Mouse (Mus musculus) kidney, embryonic 16.5 days (tissue): ENCODE measurements around the gene Sptssa. TPM values are rescaled to one million over a fixed set of nuclear protein-coding genes. Genes with fewer than 3 reads are reported as not detected.
"Not testable (repeated sequence)": the region's sequence is repeated elsewhere in the genome, so short reads cannot be mapped to it uniquely, and the experiment has no call there.

Experiments used
- ATAC-seq: fragments of 200-750 bp; cut with Nextera tagmentation; 2 replicates; pipeline ENCODE4 v1.8.0; 2017; ENCODE audit warnings: moderate TSS enrichment; ENCODE audit not compliant: low FRiP score, low TSS enrichment
- H3K27ac ChIP-seq: fragments of 300-500 bp; sonication (generic); 2 replicates; pipeline ENCODE4 v1.5.1; 2014; ENCODE audit warnings: low read length
- H3K27me3 ChIP-seq: fragments of 300-500 bp; sonication (generic); 2 replicates; pipeline ENCODE4 v1.6.1; 2014; ENCODE audit warnings: low read length, control low read depth, mixed read lengths; ENCODE audit not compliant: insufficient read depth
- H3K36me3 ChIP-seq: fragments of 300-500 bp; sonication (generic); 2 replicates; pipeline ENCODE4 v1.6.1; 2014; ENCODE audit warnings: low read length, control low read depth, mixed read lengths; ENCODE audit not compliant: insufficient read depth
- H3K4me1 ChIP-seq: fragments of 300-500 bp; sonication (generic); 2 replicates; pipeline ENCODE4 v1.6.1; 2014; ENCODE audit warnings: low read length, control low read depth, mixed read lengths; ENCODE audit not compliant: insufficient read depth
- H3K4me2 ChIP-seq: fragments of 300-500 bp; sonication (generic); replicated peaks from 2 replicates; pipeline ENCODE4 v1.6.1; 2014; ENCODE audit warnings: low read depth, low read length
- H3K4me3 ChIP-seq: fragments of 300-500 bp; sonication (generic); 2 replicates; pipeline ENCODE4 v1.5.1; 2014; ENCODE audit warnings: mild to moderate bottlenecking, low read length
- H3K9ac ChIP-seq: fragments of 300-500 bp; sonication (generic); replicated peaks from 2 replicates; pipeline ENCODE4 v1.6.1; 2014; ENCODE audit warnings: low read length
- H3K9me3 ChIP-seq: fragments of 300-500 bp; sonication (generic); 2 replicates; pipeline ENCODE4 v1.6.1; 2016; ENCODE audit warnings: low read length, control low read depth
- WGBS: fragments of 180-500 bp; shearing (Covaris S2); extraction: QIAGEN DNeasy Blood & Tissue Kit; methylation state at CpG from one replicate; pipeline ENCODE4 v1.1.7; 2014; 5-methylcytosine and 5-hydroxymethylcytosine counted together
- polyA plus RNA-seq: library from polyadenylated mRNA; unstranded; fragments of >200 nt; fragmentation: Nextera tagmentation; extraction: Ambion mirVana; gene quantifications from 2 replicates; pipeline ENCODE4 v1.2.1, GENCODE M21; 2015

Sptssa gene
- polyA plus RNA-seq, 1 experiment from 2014 or later = 212 TPM

DNA sequence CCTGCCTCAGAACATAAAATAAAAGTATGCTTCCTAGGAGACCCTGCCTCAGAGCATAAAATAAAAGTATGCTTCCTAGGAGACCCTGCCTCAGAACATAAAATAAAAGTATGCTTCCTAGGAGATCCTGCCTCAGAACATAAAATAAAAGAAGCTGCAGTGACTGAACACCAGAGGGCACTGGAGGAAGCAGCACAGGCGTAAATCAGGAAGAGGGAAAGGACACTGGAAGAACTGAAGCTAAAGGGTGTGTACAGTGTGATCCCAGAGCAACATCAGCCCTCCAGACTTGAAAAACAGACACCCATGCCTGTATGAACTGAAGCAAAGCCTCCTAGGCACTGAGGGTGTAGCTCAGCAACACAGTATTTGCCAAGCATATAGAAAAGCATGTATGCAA is 26.8 kb upstream of the Sptssa start:
- Histone ChIP-seq H3K27ac (no peak overlapping the region), H3K4me2 (no peak overlapping the region), H3K9ac (no peak overlapping the region), H3K36me3 (peaks cover 16% of the 10 kb centered on the region), H3K4me1 (no peaks in the 10 kb centered on the region), H3K27me3 (no peaks in the 10 kb centered on the region), H3K9me3 (no peaks in the 10 kb centered on the region), H3K4me3 (no peak overlapping the region)
- 17% methylated on average over 1 of the region's 1 CpGs for WGBS
- no peak for ATAC-seq

DNA sequence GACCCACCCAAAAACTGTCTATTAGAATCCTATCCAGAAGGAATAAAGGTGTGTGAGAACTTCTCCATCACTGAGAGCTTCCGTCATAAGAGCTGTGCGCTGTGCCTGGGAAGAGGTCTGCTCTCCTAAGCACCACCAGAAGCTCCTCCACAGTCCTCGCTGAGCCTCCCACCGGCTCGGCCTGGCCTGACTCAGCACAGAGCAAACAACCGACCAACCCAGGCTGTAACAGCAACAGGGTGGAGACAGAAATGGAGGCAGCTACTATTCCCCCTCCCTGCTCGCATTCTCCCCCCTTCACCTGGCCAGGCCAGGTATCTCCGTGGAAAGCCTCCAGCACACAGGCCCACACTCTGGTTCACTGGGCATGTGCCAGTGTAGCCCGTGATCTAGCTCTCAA is 20.3 kb upstream of the Sptssa start:
- Histone ChIP-seq H3K36me3 (peaks cover 44% of the 10 kb centered on the region), H3K9ac (no peak overlapping the region), H3K9me3 (no peaks in the 10 kb centered on the region), H3K27me3 (no peaks in the 10 kb centered on the region), H3K27ac (no peak overlapping the region), H3K4me2 (no peak overlapping the region), H3K4me3 (no peak overlapping the region), H3K4me1 (no peaks in the 10 kb centered on the region)
- no peak for ATAC-seq
- 92% methylated on average over 9 of the region's 9 CpGs for WGBS

DNA sequence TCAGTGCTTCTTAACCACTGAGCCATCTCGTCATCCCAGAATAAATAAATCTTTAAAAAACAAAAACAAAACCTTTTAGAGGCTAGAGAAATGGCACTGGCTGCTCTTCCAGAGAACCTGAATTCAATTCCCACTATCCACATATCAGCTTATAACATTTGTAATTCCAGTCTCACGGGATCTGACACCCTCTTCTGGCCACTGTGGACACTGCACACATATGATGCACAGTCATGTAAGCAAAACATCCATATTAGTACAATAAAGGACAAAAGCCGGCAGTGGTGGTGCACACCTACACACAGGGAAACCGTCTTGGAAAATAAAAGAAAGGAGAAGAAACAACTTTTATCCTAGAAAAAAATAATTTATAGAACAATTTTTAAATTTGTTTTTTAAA is 19.0 kb upstream of the Sptssa start:
- H3K27ac ChIP-seq = no peak overlapping the region
- no peaks in the 10 kb centered on the region for H3K27me3 ChIP-seq
- H3K36me3 ChIP-seq = peaks cover 44% of the 10 kb centered on the region
- no peak for ATAC-seq
- no peak overlapping the region for H3K9ac ChIP-seq
- no peaks in the 10 kb centered on the region for H3K9me3 ChIP-seq
- no peak overlapping the region for H3K4me2 ChIP-seq
- no peak overlapping the region for H3K4me3 ChIP-seq
- no peaks in the 10 kb centered on the region for H3K4me1 ChIP-seq
- WGBS = 98% methylated on average over 4 of the region's 4 CpGs

DNA sequence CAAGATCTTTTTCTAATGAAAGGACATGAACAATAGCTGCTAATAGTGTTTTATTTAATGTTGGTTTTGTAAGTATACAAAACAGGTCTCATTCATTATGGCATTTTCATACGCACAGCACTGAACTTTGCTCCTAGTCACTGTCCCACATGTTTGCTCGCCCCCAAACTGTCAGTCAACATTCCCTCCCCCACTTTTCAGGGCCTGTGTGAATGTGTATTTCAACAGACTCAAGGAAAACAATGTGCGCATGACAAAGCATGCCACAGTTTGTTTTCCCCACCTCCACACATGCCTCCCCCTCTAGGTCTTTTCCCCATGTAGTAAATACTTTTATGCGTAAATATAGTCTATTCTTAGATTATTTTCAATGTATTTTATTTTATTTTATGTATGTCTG is 14.9 kb upstream of the Sptssa start:
- H3K27ac ChIP-seq = no peak overlapping the region
- 0 out of 2 replicates have a peak, but pooled peaks cover 3% of the 10 kb centered on the region for H3K4me1 ChIP-seq
- no peak overlapping the region for H3K9ac ChIP-seq
- WGBS = 76% methylated on average over 4 of the region's 4 CpGs
- no peaks in the 10 kb centered on the region for H3K9me3 ChIP-seq
- H3K4me2 ChIP-seq = no peak overlapping the region
- no peaks in the 10 kb centered on the region for H3K27me3 ChIP-seq
- no peak overlapping the region for H3K4me3 ChIP-seq
- ATAC-seq = no peak
- peaks cover 26% of the 10 kb centered on the region for H3K36me3 ChIP-seq

DNA sequence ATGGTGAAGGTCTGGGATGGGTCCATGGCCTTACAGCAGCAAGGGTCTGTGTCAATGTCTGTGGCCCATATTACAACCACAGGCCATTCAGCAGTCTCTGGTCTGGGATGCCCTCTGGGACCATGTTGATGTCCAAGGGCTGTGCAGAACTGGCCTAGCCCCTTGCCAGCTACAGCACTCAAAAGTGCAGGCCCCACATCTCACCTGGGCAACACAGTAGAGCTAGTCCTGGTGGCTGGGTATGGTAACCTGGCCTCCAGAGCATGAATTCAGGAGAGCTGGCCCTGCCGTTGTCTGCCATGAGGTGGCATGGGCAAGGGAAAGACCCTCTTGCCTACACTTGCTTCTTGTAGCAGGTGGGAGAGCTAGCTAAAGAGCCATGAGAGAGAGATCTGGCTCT is 11.8 kb upstream of the Sptssa start:
- Histone ChIP-seq H3K36me3 (peaks cover 9% of the 10 kb centered on the region), H3K9ac (no peak overlapping the region), H3K4me2 (no peak overlapping the region), H3K27me3 (no peaks in the 10 kb centered on the region), H3K9me3 (no peaks in the 10 kb centered on the region), H3K4me3 (no peak overlapping the region), H3K27ac (no peak overlapping the region), H3K4me1 (0 out of 2 replicates have a peak, but pooled peaks cover 4% of the 10 kb centered on the region)
- ATAC-seq = no peak
- WGBS = 100% methylated on average over 1 of the region's 1 CpGs

DNA sequence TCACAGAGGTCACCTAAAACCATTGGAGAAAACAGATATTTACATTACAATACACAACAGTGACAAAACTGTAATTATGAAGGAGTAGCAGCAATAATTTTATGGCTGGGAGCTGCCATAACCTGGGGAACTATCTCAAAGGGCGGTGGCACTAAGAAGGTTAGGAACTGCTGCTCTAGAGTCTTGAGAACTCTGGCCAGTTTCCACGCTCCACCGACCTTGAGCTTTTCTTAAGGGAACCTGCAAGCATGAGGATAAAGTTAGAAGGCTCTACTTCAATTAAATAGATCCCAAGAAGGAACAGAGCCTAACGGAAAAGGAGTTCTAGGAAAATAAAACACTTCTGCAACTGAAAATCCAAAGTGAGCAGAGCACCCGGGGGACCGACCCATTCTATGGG is 9.2 kb upstream of the Sptssa start:
- no peak for ATAC-seq
- Histone ChIP-seq H3K9ac (no peak overlapping the region), H3K4me2 (no peak overlapping the region), H3K4me1 (0 out of 2 replicates have a peak, but pooled peaks cover 4% of the 10 kb centered on the region), H3K36me3 (no peaks in the 10 kb centered on the region), H3K27me3 (no peaks in the 10 kb centered on the region), H3K27ac (no peak overlapping the region), H3K9me3 (no peaks in the 10 kb centered on the region), H3K4me3 (no peak overlapping the region)
- WGBS = 70% methylated on average over 6 of the region's 6 CpGs

DNA sequence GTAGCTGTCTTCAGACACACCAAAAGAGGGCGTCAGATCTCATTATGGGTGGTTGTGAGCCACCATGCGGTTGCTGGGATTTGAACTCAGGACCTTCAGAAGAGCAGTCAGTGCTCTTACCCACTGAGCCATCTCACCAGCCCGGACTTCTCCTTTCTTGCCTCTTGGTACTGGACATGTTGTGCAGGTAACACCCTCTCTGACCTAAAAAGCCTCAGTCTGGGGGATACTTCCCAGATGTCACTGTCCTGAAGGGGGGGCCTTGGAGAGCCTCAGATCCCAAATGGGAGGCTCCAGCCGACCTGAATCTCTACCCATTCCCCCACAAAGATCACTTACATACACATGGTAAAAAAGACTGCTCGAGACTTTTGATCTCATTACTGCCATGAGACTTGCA is 5.1 kb upstream of the Sptssa start:
- H3K4me2 ChIP-seq = not testable (repeated sequence)

DNA sequence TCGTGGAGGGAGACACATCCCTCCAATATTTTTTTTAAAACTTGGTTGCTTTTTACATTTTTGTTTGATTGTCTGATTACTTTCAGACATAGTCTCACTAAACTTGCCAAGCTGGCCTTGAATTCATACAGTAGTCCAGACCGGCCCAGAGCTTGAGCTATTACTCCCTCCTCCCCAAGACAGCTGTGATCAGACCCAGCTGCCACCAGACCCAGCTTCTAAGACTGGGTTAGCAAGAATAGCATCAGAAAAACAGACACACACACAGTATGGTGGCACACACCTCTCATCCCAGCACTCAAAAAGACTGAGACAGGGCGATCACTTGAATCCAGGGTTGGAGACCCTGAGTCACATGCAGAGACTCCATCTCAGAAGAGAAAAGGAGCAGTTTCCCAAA is 3.5 kb upstream of the Sptssa start:
- H3K4me2 ChIP-seq = no peak overlapping the region
- H3K27ac ChIP-seq = no peak overlapping the region
- no peak overlapping the region for H3K4me3 ChIP-seq
- 76% methylated on average over 3 of the region's 3 CpGs for WGBS
- ATAC-seq = no peak
- no peak overlapping the region for H3K9ac ChIP-seq
- no peaks in the 10 kb centered on the region for H3K9me3 ChIP-seq
- H3K4me1 ChIP-seq = peaks cover 9% of the 10 kb centered on the region
- H3K36me3 ChIP-seq = no peaks in the 10 kb centered on the region
- H3K27me3 ChIP-seq = peaks cover 7% of the 10 kb centered on the region; the same call in 1 of the 2 replicates

More for the DNA sequence above, 5.1 kb upstream of the Sptssa start:
- not testable (repeated sequence) for H3K4me1 ChIP-seq, H3K27ac ChIP-seq, H3K9ac ChIP-seq, H3K4me3 ChIP-seq, H3K9me3 ChIP-seq, H3K36me3 ChIP-seq, ATAC-seq, H3K27me3 ChIP-seq
- 65% methylated on average over 5 of the region's 5 CpGs for WGBS

DNA sequence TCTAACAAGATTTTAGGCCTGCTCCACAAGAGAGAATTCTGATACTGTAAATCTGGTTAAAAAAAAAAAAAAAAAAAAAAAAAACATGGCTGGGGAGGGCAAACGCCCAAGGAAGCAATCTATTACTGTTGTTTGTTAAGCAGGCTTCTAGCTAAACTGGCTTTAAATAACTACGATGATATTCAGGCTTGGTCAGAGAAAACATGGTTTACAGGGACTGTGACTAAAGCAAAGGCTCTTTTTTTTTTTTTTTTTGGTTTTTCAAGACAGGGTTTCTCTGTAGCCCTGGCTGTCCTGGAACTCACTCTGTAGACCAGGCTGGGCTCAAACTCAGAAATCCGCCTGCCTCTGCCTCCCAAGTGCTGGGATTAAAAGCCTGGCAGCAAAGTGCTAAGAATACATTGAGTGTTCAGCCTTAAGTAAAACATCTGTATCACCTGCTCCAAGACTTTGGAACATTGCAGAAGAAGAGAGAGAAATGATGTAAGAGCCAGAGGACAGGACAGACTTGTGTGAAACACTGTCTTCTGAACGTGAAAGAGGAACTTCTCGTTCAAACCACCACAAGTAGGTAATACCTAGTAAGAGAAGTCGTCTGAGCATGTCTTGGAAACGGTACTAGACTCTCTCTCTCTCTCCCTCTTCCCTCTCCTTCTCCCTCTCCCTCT is 2.2 kb upstream of the Sptssa start:
- H3K9me3 ChIP-seq = no peaks in the 10 kb centered on the region
- H3K4me1 ChIP-seq = peaks cover 23% of the 10 kb centered on the region
- H3K4me3 ChIP-seq = no peak overlapping the region
- no peak overlapping the region for H3K4me2 ChIP-seq
- no peak for ATAC-seq
- H3K27ac ChIP-seq = no peak overlapping the region
- 69% methylated on average over 7 of the region's 7 CpGs for WGBS
- peaks cover 7% of the 10 kb centered on the region; the same call in 1 of the 2 replicates for H3K27me3 ChIP-seq
- no peaks in the 10 kb centered on the region for H3K36me3 ChIP-seq
- no peak overlapping the region for H3K9ac ChIP-seq

DNA sequence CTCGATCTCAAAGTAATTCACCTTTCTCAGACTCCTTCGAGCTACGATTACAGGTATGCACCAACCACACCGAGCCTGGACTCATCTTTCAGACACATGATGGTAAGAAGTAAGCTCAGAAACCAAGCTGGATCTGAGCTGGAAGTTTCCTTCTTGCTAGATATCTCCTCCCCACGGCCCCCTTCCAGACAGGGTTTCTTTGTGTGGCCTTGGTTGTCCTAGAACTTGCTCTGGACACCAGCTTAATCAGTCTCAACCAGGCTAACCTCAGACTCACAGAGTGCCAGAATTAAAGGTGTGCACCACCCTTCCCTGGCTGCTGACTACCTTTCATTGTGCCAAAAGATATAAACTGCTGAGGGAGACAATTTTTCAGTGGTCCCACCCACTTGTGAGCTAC is 1.6 kb upstream of the Sptssa start:
- Histone ChIP-seq H3K9me3 (no peaks in the 10 kb centered on the region), H3K27ac (no peak overlapping the region), H3K27me3 (peaks cover 7% of the 10 kb centered on the region; the same call in 1 of the 2 replicates), H3K4me1 (peaks cover 27% of the 10 kb centered on the region), H3K4me2 (no peak overlapping the region), H3K9ac (no peak overlapping the region), H3K4me3 (no peak overlapping the region), H3K36me3 (no peaks in the 10 kb centered on the region)
- WGBS = 91% methylated on average over 5 of the region's 5 CpGs
- ATAC-seq = no peak
